Mouse (Mus musculus) spleen, adult 2 months (tissue): ENCODE measurements around the gene Zfp689. TPM values are rescaled to one million over a fixed set of nuclear protein-coding genes. Genes with fewer than 3 reads are reported as not detected.
"Not testable (repeated sequence)": the region's sequence is repeated elsewhere in the genome, so short reads cannot be mapped to it uniquely, and the experiment has no call there.

ENCODE experiments used
- DNase-seq, 2 experiments: peaks; one replicate each; pipeline versions ENCODE4 v3.0.0 to v3.0.0-alpha.2; 2012 to 2021; ENCODE audit warnings: low spot score in 2 of 2, low read depth in 1 of 2
- H3K27ac ChIP-seq: fragments of 200-500 bp; 2 replicates; pipeline ENCODE4 v1.5.1; 2012; ENCODE audit warnings: low read length, inconsistent platforms; ENCODE audit not compliant: insufficient read depth
- H3K27me3 ChIP-seq: fragments of 200-500 bp; 2 replicates; pipeline ENCODE4 v1.6.1; 2012; ENCODE audit warnings: mild to moderate bottlenecking, moderate library complexity, low read length, inconsistent platforms; ENCODE audit not compliant: control insufficient read depth, insufficient read depth
- H3K36me3 ChIP-seq: fragments of 200-500 bp; 2 replicates; pipeline ENCODE4 v1.6.1; 2012; ENCODE audit warnings: mild to moderate bottlenecking, low read length, inconsistent platforms; ENCODE audit not compliant: control insufficient read depth, insufficient read depth
- H3K4me1 ChIP-seq: fragments of 200-500 bp; 2 replicates; pipeline ENCODE4 v1.6.1; 2011; ENCODE audit warnings: inconsistent platforms; ENCODE audit not compliant: control insufficient read depth, insufficient read depth, insufficient read length
- H3K4me3 ChIP-seq: fragments of 200-500 bp; 2 replicates; pipeline ENCODE4 v1.5.1; 2011; ENCODE audit warnings: mild to moderate bottlenecking, inconsistent platforms; ENCODE audit not compliant: insufficient read depth, insufficient read length; ENCODE audit errors: extremely low read depth
- CTCF ChIP-seq: fragments of 200-500 bp; IDR thresholded peaks from 2 replicates; pipeline ENCODE4 v1.5.1; 2011; ENCODE audit warnings: mild to moderate bottlenecking, inconsistent platforms; ENCODE audit not compliant: insufficient read depth, insufficient read length, insufficient replicate concordance; ENCODE audit errors: extremely low read depth
- POLR2A ChIP-seq: fragments of 200-500 bp; IDR thresholded peaks from 2 replicates; pipeline ENCODE4 v1.6.1; 2011; ENCODE audit warnings: low read depth, low read length, inconsistent platforms
- WGBS: fragments of 180-500 bp; shearing (Covaris S2); methylation state at CpG from one replicate; pipeline ENCODE4 v1.1.7; 2018; 5-methylcytosine and 5-hydroxymethylcytosine counted together
- polyA plus RNA-seq: library from polyadenylated mRNA; depleted of rRNA; stranded (reverse); fragments of >200 nt; gene quantifications from 2 replicates; pipeline ENCODE4 v1.2.3, GENCODE M21; 2012

The Zfp689 gene
- polyA plus RNA-seq, 1 experiment: 4.1 TPM

DNA sequence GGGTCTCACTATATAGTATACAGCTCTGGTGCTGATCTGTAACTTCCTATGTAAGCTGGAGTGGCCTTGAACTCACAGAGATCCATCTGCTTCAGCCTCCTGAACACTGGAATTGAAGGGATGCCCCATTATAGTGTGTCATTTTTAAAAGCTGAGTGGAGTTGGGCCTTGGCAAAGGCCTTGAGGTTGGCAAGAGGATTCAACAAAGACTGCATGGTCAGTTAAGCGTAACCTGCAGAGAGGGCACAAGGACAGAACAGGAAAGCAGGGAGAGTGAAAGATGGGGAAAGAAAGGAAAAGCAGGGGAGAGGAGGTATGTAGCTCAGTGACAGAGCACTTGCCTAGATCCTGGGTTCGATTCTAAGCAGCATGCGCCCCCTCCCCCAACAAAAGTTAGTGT, 23.7 kb downstream of the Zfp689 start:
- no peak for DNase-seq
- no peak for TF ChIP-seq POLR2A
- TF ChIP-seq CTCF: no peak

DNA sequence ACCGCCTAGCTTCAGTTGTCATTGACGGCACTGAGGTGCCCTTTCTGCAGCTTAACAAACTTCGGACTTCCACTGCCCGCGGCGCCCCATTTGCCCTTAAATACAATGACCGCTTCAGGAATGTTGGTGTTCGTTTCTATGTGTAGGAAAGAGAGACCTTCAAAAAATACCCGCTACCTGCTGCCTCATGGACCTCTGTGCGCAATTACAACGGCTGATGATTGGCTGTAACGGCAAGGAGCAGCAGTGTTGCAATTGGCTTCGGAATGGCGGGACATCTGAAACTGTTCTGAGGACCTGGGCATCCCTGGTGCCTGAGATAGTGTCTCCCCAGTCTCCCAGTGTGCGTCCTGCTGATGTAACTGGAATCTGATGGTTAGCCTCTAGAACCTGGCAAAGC, 26.7 kb downstream of the Zfp689 start:
- DNase-seq: no peak
- peak overlapping the region; percentile 51 for H3K4me3 ChIP-seq
- 0 out of 2 replicates have a peak, but pooled peaks cover 3% of the 10 kb centered on the region for H3K4me1 ChIP-seq
- no peak for TF ChIP-seq POLR2A
- no peak for TF ChIP-seq CTCF
- H3K27ac ChIP-seq: no peak overlapping the region
- no peaks in the 10 kb centered on the region for H3K27me3 ChIP-seq
- H3K36me3 ChIP-seq: peaks cover 7% of the 10 kb centered on the region
- 2% methylated on average over 15 of the region's 15 CpGs for WGBS

More for the DNA sequence above, 23.7 kb downstream of the Zfp689 start:
- 0 out of 2 replicates have a peak, but pooled peaks cover 3% of the 10 kb centered on the region for H3K4me1 ChIP-seq
- no peaks in the 10 kb centered on the region for H3K36me3 ChIP-seq
- WGBS: 90% methylated on average over 3 of the region's 3 CpGs
- no peak overlapping the region for H3K27ac ChIP-seq
- H3K27me3 ChIP-seq: no peaks in the 10 kb centered on the region
- H3K4me3 ChIP-seq: no peak overlapping the region

DNA sequence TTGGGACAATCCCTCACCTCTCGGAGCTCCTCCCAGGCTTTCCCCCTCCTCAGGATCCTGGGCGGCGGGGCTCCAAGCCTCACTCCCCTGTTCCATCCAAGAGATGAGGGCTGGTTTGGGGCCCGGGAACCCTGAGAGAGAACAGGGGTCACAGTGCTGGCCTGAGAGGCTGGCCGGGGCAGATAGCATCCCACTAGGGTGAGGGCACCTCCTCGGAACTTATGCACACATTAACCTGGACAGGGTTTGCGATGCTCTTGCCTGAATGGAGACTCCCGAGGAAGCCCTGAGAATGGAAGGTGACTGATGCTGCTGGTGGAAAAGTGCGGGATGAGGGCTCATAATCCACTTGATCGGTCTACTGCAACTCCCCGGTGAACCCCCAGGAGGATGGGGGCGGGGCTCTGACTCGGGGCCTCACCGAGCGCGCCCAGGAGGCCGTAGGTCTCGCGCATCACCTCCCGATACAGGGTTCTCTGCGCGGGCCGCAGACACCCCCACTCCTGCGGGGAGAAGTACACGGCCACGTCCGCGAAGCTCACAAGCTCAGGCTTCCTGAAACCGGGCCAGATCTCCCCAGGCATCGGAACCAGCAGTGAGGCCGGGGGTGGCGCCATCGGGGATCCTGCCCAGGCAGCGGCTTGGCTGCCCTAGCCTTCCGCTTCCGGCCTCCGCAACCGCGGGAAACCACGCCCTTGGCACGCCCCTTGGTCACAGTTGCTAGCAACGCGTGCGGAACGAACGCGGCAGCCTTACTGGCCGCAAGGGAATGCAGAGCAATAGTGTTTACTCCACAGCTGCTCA, 27.4 kb downstream of the Zfp689 start, which contains the start of gene Zfp688:
TSS of gene Zfp688 (minus strand) at position 681 of the 804 bp plus-strand sequence.
- Histone ChIP-seq H3K27ac (peak within 1 kb of the TSS; percentile 89), H3K4me3 (peak within 1 kb of the TSS; percentile 86), H3K4me1 (0 out of 2 replicates have a peak, but pooled peaks cover 3% of the 10 kb centered on the region), H3K36me3 (peaks cover 7% of the 10 kb centered on the region), H3K27me3 (no peaks in the 10 kb centered on the region)
- DNase-seq: peak; percentile 83 to 97
- TF ChIP-seq POLR2A: peak; percentile 88
- no peak for TF ChIP-seq CTCF
- 3% methylated on average over 48 of the region's 48 CpGs for WGBS

DNA sequence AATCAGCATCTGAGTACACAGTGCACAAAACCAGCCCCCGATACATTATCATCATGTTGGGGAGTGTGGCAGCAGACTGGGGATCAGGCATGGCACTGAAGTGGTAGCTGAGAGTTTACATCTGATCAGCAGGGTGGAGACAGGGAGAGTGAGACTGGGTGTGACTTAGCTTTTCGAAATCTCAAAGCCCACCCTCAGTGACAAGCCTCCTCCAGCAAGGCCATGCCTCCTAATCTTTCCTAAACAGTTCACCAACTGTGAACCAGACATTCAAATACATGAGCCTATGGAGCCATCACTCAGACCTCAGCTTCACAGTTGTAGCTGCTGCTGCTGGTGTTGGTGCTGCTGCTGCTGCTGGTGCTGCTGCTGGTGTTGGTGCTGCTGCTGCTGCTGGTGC, 37.5 kb downstream of the Zfp689 start:
- Histone ChIP-seq H3K27me3 (no peaks in the 10 kb centered on the region), H3K4me1 (no peaks in the 10 kb centered on the region), H3K36me3 (0 out of 2 replicates have a peak, but pooled peaks cover 1% of the 10 kb centered on the region), H3K27ac (no peak overlapping the region), H3K4me3 (no peak overlapping the region)
- WGBS: 90% methylated on average over 2 of the region's 2 CpGs
- TF ChIP-seq POLR2A: no peak
- no peak for TF ChIP-seq CTCF
- no peak for DNase-seq

DNA sequence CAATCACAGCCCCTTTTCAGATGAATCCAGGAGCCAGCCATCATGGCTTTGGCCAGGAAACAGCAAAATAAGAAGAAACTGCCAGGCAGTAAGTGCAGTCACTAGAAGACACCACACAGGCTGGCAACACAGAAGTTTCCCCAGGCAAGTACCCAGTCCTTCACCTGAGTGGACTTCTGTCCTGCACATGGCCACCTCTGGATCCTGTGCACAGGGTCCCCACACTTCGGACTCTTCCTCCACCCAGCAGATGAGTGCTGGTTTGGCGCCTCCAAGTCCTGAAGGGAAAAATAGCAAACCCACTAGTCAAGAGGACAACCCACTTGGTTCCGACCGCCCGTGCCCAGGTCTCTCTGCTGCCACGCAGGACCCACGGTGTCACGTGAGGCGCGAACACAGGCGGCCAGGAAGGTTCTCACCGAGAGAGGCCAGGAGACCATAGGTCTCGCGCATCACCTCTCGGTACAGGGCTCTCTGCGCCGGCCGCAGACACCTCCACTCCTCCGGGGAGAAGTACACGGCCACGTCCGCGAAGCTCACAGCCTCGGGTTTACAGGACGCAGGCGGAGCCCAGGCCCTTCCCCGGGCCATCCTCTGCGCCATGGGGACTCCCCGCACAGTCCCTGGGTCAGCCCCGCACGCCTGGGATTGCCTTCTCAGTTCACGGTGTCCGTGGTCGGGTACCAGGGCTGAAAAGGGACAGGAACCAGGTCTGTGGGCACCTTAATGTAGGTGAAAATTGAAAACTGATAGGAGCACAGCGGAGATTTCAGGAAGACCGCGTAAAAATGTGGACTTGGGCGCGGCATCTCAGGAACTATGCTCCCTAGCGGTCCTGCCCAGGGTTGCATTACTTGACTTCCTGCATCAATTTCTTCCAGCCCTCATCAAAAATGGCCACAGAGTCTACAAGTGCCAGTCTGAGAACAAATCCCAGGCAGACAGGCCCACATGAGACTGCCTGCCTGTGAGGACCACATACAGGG, 42.7 kb downstream of the Zfp689 start, which contains the start of gene Zfp764:
TSS of gene Zfp764 (minus strand) at position 821 of the 986 bp plus-strand sequence.
- peak; percentile 81 to 85 for DNase-seq
- not testable (repeated sequence) for H3K27me3 ChIP-seq, H3K4me1 ChIP-seq, H3K36me3 ChIP-seq
- H3K27ac ChIP-seq: peak within 1 kb of the TSS; percentile 90
- WGBS: 1% methylated on average over 40 of the region's 40 CpGs
- TF ChIP-seq POLR2A: peak; percentile 28; the same call in 1 of the 2 replicates
- peak; percentile 53; the same call in 1 of the 2 replicates for TF ChIP-seq CTCF
- peak within 1 kb of the TSS; percentile 72 for H3K4me3 ChIP-seq

DNA sequence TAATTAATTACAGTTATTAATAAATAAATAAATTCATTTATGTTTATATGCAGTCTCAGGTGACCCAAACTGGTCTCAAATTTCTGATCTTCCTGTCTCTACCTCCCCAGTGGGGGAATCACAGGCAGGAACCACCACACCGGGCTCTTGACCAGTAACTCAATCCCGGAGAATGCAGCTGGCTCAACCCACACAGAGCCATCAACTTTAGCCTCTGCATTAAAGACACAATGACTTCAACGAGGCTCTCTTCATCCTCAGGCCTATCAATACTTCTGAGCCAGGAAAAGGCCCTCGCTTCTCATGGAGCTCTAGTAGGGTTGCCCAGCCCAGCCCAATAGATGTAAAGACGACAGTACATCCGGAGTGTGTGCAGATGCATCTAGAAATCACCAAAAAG, 44.9 kb downstream of the Zfp689 start:
- not testable (repeated sequence) for DNase-seq, H3K27ac ChIP-seq, H3K4me1 ChIP-seq

More for the DNA sequence above, 44.9 kb downstream of the Zfp689 start:
- H3K36me3 ChIP-seq, H3K4me3 ChIP-seq, H3K27me3 ChIP-seq: not testable (repeated sequence)
- 96% methylated on average over 6 of the region's 6 CpGs for WGBS
